Mouse (Mus musculus): ENCODE data around the gene Meiob. TPM values are rescaled to one million over a fixed set of nuclear protein-coding genes. Genes with fewer than 3 reads are reported as not detected.

Meiob gene
- polyA plus RNA-seq, 1 experiment, result not detected

DNA sequence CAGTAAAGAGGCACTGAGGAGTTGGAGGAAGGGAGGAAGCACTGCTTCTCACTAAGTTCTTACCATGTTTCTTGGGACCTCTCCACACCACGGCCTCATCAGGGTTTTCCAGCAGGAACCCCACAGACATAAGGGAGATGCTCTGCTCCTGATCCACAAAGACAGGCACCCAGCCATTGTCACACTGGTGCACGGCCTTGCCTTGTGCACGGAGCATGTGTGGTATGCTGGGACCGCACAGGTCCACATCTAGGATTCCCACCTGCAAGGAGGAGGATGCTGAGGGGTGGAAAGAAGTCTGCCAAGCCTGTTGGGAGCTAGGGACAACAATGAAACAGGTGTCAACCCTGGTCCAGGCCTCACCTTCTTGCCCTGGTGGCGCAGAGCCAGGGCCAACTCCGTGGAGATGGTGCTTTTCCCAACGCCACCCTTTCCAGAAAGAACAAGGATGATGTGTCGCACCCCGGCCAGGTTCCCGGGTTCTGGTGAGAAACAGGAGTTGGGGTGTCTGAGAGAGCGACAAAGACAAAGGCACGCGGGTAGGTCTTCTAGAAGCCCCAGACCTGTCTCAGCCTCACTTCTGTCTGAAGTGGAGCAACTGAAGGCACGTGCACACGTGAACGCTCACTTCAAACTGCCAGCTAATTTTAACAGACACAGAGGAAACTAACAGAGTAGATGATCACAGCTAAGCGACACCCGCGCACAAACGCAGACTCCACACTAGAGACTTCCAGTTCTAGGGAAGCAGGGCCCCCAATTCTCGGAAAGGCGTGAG lies 81.5 kb downstream of the Meiob start:
- H3K27ac ChIP-seq (ENCODE audit: control insufficient read depth, insufficient read depth, low read length), result no peak overlapping the region
- no peak for TF ChIP-seq POLR2A (IDR thresholded peaks at IDR 0.05; ENCODE audit: control insufficient read depth, extremely low read depth, insufficient read depth, low read length, poor library complexity)
- TF ChIP-seq CTCF (IDR thresholded peaks at IDR 0.05; ENCODE audit: borderline replicate concordance, control insufficient read depth, extremely low read depth, insufficient read depth, low read length, poor library complexity), result no peak
- H3K36me3 ChIP-seq (ENCODE audit: control insufficient read depth, insufficient read depth, low read length), result peaks cover 12% of the 10 kb centered on the region
- H3K4me3 ChIP-seq (ENCODE audit: control insufficient read depth, insufficient read depth, low read length), result peak overlapping the region; percentile 83
- peaks cover 16% of the 10 kb centered on the region for H3K4me1 ChIP-seq (replicated peaks; ENCODE audit: control insufficient read depth, insufficient read depth, low read length)
- no peak for DNase-seq
- WGBS, result 24% methylated on average over 22 of the region's 22 CpGs
- no peaks in the 10 kb centered on the region for H3K27me3 ChIP-seq (ENCODE audit: control insufficient read depth, insufficient read depth, low read length)

DNA sequence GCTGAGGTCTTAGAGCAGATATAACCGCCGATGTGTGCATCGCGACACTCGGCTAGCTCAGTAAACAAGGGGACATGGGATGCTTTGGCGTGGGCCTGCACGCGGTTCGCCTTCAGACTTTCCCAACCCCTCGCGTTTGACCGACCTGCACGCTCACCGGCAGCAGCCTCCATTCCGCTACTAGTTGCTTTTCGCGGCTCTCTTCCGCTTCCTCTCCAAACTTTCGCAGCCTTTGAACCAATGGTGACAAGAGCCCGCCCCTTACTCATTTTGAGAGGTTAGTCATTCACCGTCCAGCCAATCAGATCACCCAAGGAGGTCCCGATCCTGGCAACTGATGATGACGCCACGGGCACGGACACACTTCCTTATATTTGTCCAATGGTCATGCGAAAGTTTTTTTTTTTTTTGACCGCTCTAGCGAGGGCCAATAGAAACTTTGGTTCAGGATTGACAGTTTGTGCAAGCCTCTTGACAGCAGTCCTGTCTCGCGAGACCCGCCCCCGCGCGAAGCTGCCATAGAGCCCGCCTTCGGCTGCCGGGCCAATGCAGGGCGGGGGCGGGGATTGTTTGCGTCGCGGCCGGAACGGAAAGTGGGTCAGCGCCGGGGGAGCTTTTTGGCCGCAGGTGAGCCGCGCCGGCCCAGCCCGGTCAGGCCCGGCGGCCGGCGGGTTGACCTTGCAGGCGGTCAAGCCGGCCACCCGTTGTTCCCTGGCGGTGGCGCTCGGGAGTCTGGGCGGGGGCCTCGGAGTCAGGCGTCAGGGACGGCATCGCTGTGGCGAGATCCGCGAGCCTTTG lies 82.2 kb downstream of the Meiob start, which contains the start of the genes Nubp2 and Spsb3:
Gene Nubp2 (minus strand): TSS at position 216 of the 798 bp plus-strand sequence.
Gene Spsb3 (plus strand): TSS at position 510 of the 798 bp plus-strand sequence.
- Histone ChIP-seq H3K27ac (ENCODE audit: control insufficient read depth, insufficient read depth, low read length) (no peak within 1 kb of the TSS), H3K4me3 (ENCODE audit: control insufficient read depth, insufficient read depth, low read length) (peak within 1 kb of the TSS; percentile 83), H3K27me3 (ENCODE audit: control insufficient read depth, insufficient read depth, low read length) (no peaks in the 10 kb centered on the region), H3K4me1 (replicated peaks; ENCODE audit: control insufficient read depth, insufficient read depth, low read length) (peaks cover 16% of the 10 kb centered on the region), H3K36me3 (ENCODE audit: control insufficient read depth, insufficient read depth, low read length) (peaks cover 20% of the 10 kb centered on the region)
- DNase-seq, result peak; percentile 96
- WGBS, result under 1% methylated on average over 69 of the region's 69 CpGs
- TF ChIP-seq POLR2A (IDR thresholded peaks at IDR 0.05; ENCODE audit: control insufficient read depth, extremely low read depth, insufficient read depth, low read length, poor library complexity) (peak; percentile 66; the same call in 1 of the 2 replicates), CTCF (IDR thresholded peaks at IDR 0.05; ENCODE audit: borderline replicate concordance, control insufficient read depth, extremely low read depth, insufficient read depth, low read length, poor library complexity) (peak; percentile 38; the same call in 1 of the 2 replicates)

DNA sequence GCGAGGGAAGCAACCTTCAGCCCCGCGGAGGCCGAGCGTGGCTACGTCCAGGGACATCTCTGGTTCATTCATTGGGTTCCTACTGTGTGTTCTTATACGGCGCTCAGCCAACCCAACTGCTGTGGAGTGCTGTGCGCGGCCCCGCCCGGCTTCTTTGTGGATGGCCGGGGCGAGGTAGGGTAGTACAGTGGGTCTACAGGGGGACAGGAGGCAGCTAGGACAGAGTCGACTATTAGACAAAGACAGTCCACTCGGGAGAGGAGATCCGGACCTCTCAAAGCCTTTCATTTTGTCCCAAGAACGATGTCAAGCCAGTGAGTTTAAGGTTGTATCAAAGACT lies 82.8 kb downstream of the Meiob start:
- H3K27ac ChIP-seq (ENCODE audit: control insufficient read depth, insufficient read depth, low read length), result no peak overlapping the region
- H3K27me3 ChIP-seq (ENCODE audit: control insufficient read depth, insufficient read depth, low read length), result no peaks in the 10 kb centered on the region
- no peak for DNase-seq
- H3K4me1 ChIP-seq (replicated peaks; ENCODE audit: control insufficient read depth, insufficient read depth, low read length), result peaks cover 16% of the 10 kb centered on the region
- peak overlapping the region; percentile 75 for H3K4me3 ChIP-seq (ENCODE audit: control insufficient read depth, insufficient read depth, low read length)
- WGBS, result under 1% methylated on average over 18 of the region's 18 CpGs
- peaks cover 22% of the 10 kb centered on the region for H3K36me3 ChIP-seq (ENCODE audit: control insufficient read depth, insufficient read depth, low read length)
- TF ChIP-seq CTCF (IDR thresholded peaks at IDR 0.05; ENCODE audit: borderline replicate concordance, control insufficient read depth, extremely low read depth, insufficient read depth, low read length, poor library complexity) (no peak), POLR2A (IDR thresholded peaks at IDR 0.05; ENCODE audit: control insufficient read depth, extremely low read depth, insufficient read depth, low read length, poor library complexity) (no peak)

- Histone ChIP-seq H3K36me3 (ENCODE audit: control insufficient read depth, insufficient read depth, low read length) (peaks cover 27% of the 10 kb centered on the region), H3K4me3 (ENCODE audit: control insufficient read depth, insufficient read depth, low read length) (peak overlapping the region; percentile 75), H3K27ac (ENCODE audit: control insufficient read depth, insufficient read depth, low read length) (no peak overlapping the region), H3K4me1 (replicated peaks; ENCODE audit: control insufficient read depth, insufficient read depth, low read length) (peaks cover 16% of the 10 kb centered on the region), H3K27me3 (ENCODE audit: control insufficient read depth, insufficient read depth, low read length) (no peaks in the 10 kb centered on the region)
- 63% methylated on average over 18 of the region's 18 CpGs for WGBS
- DNase-seq, result no peak
- TF ChIP-seq POLR2A (IDR thresholded peaks at IDR 0.05; ENCODE audit: control insufficient read depth, extremely low read depth, insufficient read depth, low read length, poor library complexity) (no peak), CTCF (IDR thresholded peaks at IDR 0.05; ENCODE audit: borderline replicate concordance, control insufficient read depth, extremely low read depth, insufficient read depth, low read length, poor library complexity) (no peak)
Measured at GRCm38 (mm10) chr17:24887291-24888080, 83.4 kb downstream of the Meiob start.

DNA sequence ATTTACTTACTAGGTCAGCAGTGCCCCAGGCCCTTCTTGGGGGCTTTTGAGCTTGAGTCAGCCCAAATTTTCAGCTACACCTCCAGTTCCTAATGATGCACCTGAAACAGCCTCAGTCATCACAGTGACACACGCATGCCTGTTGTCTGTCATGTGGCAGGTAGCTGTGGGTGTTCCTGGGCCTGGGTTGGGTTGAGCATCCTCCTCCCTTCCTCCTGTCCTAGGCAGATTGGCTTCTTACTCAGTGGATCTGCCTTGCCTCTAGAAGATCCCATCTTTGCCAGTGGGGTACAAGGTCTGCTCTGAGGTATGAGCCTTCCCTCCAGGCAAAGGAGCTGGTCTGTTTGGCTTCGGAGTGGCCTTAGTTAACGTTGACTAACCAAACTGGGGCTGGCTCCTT lies 84.8 kb downstream of the Meiob start:
- no peak overlapping the region for H3K27ac ChIP-seq (ENCODE audit: control insufficient read depth, insufficient read depth, low read length)
- H3K4me3 ChIP-seq (ENCODE audit: control insufficient read depth, insufficient read depth, low read length), result no peak overlapping the region
- 99% methylated on average over 3 of the region's 3 CpGs for WGBS
- H3K4me1 ChIP-seq (replicated peaks; ENCODE audit: control insufficient read depth, insufficient read depth, low read length), result peaks cover 16% of the 10 kb centered on the region
- TF ChIP-seq CTCF (IDR thresholded peaks at IDR 0.05; ENCODE audit: borderline replicate concordance, control insufficient read depth, extremely low read depth, insufficient read depth, low read length, poor library complexity) (no peak), POLR2A (IDR thresholded peaks at IDR 0.05; ENCODE audit: control insufficient read depth, extremely low read depth, insufficient read depth, low read length, poor library complexity) (no peak)
- peaks cover 22% of the 10 kb centered on the region for H3K36me3 ChIP-seq (ENCODE audit: control insufficient read depth, insufficient read depth, low read length)
- H3K27me3 ChIP-seq (ENCODE audit: control insufficient read depth, insufficient read depth, low read length), result no peaks in the 10 kb centered on the region
- no peak for DNase-seq

Other genes with a start within 250 kb of the Meiob start
- 163 and 173 TPM in 2 replicates for gene Tsc2, start 171.7 kb upstream of the Meiob start, polyA plus RNA-seq (2012; rRNA removed)
- gene Nthl1, start 171.6 kb upstream of the Meiob start, polyA plus RNA-seq (2012; rRNA removed), result 9.7 and 9.8 TPM in 2 replicates
- gene Slc9a3r2, start 154.0 kb upstream of the Meiob start, polyA plus RNA-seq (2012; rRNA removed), result 13.5 and 19.6 TPM in 2 replicates
- 0.35 and 0.64 TPM in 2 replicates for gene Npw, start 145.8 kb upstream of the Meiob start, polyA plus RNA-seq (2012; rRNA removed)
- gene Zfp598, start 134.6 kb upstream of the Meiob start, polyA plus RNA-seq (2012; rRNA removed), result 118 and 123 TPM in 2 replicates
- gene Syngr3, start 114.3 kb upstream of the Meiob start, polyA plus RNA-seq (2012; rRNA removed), result 0.29 and 0.32 TPM in 2 replicates
- 24.3 and 33.3 TPM in 2 replicates for gene Gfer, start 108.1 kb upstream of the Meiob start, polyA plus RNA-seq (2012; rRNA removed)
- gene Noxo1, start 108.1 kb upstream of the Meiob start, polyA plus RNA-seq (2012; rRNA removed), result 10.5 and 10.8 TPM in 2 replicates
- 109 and 120 TPM in 2 replicates for gene Tbl3, start 96.6 kb upstream of the Meiob start, polyA plus RNA-seq (2012; rRNA removed)
- gene Rnf151, start 86.2 kb upstream of the Meiob start, polyA plus RNA-seq (2012; rRNA removed), result 0.88 and 0.96 TPM in 2 replicates
- gene Rps2, start 86.2 kb upstream of the Meiob start, polyA plus RNA-seq (2012; rRNA removed), result 3,358 and 3,484 TPM in 2 replicates
- gene Ndufb10, start 79.8 kb upstream of the Meiob start, polyA plus RNA-seq (2012; rRNA removed), result 237 and 291 TPM in 2 replicates
- 0.20 and 7.2 TPM in 2 replicates for gene Rpl3l, start 76.5 kb upstream of the Meiob start, polyA plus RNA-seq (2012; rRNA removed)
- 90.7 and 91.5 TPM in 2 replicates for gene Msrb1, start 67.6 kb upstream of the Meiob start, polyA plus RNA-seq (2012; rRNA removed)
- 15.5 and 15.6 TPM in 2 replicates for gene Hs3st6, start 51.3 kb upstream of the Meiob start, polyA plus RNA-seq (2012; rRNA removed)
- 153 and 157 TPM in 2 replicates for gene Hagh, start 35.9 kb downstream of the Meiob start, polyA plus RNA-seq (2012; rRNA removed)
- 6.9 and 7.8 TPM in 2 replicates for gene Fahd1, start 46.1 kb downstream of the Meiob start, polyA plus RNA-seq (2012; rRNA removed)
- 8.4 and 9.0 TPM in 2 replicates for gene Igfals, start 61.7 kb downstream of the Meiob start, polyA plus RNA-seq (2012; rRNA removed)
- 88.8 and 96.1 TPM in 2 replicates for gene Nubp2, start 82.1 kb downstream of the Meiob start, polyA plus RNA-seq (2012; rRNA removed)
- 274 and 285 TPM in 2 replicates for gene Spsb3, start 82.4 kb downstream of the Meiob start, polyA plus RNA-seq (2012; rRNA removed)
- 48.2 and 55.3 TPM in 2 replicates for gene Eme2, start 90.8 kb downstream of the Meiob start, polyA plus RNA-seq (2012; rRNA removed)
- gene Mrps34, start 90.8 kb downstream of the Meiob start, polyA plus RNA-seq (2012; rRNA removed), result 146 and 152 TPM in 2 replicates
- 63.3 and 76.7 TPM in 2 replicates for gene Nme3, start 92.2 kb downstream of the Meiob start, polyA plus RNA-seq (2012; rRNA removed)
- gene Mapk8ip3, start 132.7 kb downstream of the Meiob start, polyA plus RNA-seq (2012; rRNA removed), result 255 and 272 TPM in 2 replicates
- 13.5 and 15.0 TPM in 2 replicates for gene Jpt2, start 156.4 kb downstream of the Meiob start, polyA plus RNA-seq (2012; rRNA removed)
- 41.4 and 46.9 TPM in 2 replicates for gene Cramp1l, start 211.5 kb downstream of the Meiob start, polyA plus RNA-seq (2012; rRNA removed)
- gene Ift140, start 211.8 kb downstream of the Meiob start, polyA plus RNA-seq (2012; rRNA removed), result 17.0 and 22.6 TPM in 2 replicates

All from thymus, adult 2 months (tissue).